Mouse (Mus musculus) T-helper 2 cell (primary cell): ENCODE data around the gene Emsy.

ENCODE experiments used
- in situ Hi-C: fragments of 300-600 bp; cut with MboI, MseI; formaldehyde crosslinking; loops from one replicate; pipeline ENCODE4 v1.15.1; 2025; ENCODE audit warnings: high pct_unique_total_duplicates

The Emsy gene

GRCm38 (mm10) chr7:98670831-98671230 lies 14.2 kb upstream of the Emsy start:
- in situ Hi-C loops, result no loop called here

GRCm38 (mm10) chr7:98667956-98668746 lies 11.6 kb upstream of the Emsy start:
- in situ Hi-C loops, result no loop called here

- in situ Hi-C loops, result no loop called here
Measured at GRCm38 (mm10) chr7:98665726-98666125, 9.1 kb upstream of the Emsy start.

- in situ Hi-C loops, result no loop called here
Measured at GRCm38 (mm10) chr7:98665166-98665565, 8.6 kb upstream of the Emsy start.

GRCm38 (mm10) chr7:98655681-98656530 lies 677 bp downstream of the Emsy start:
- in situ Hi-C loops, result loop anchor here (5.0 kb wide), 1 partner anchor 36 kb away; no protein-coding TSS in a partner anchor

GRCm38 (mm10) chr7:98651651-98652050 lies 4.9 kb downstream of the Emsy start:
- in situ Hi-C loops, result no loop called here

GRCm38 (mm10) chr7:98644238-98644637 lies 12.3 kb downstream of the Emsy start:
- in situ Hi-C loops, result no loop called here

- in situ Hi-C loops, result loop anchor here (5.0 kb wide), 1 partner anchor 39 kb away; no protein-coding TSS in a partner anchor
Measured at GRCm38 (mm10) chr7:98636607-98637006, 20.0 kb downstream of the Emsy start.

- in situ Hi-C loops, result no loop called here
Measured at GRCm38 (mm10) chr7:98633032-98633431, 23.6 kb downstream of the Emsy start.

GRCm38 (mm10) chr7:98629947-98630346 lies 26.6 kb downstream of the Emsy start:
- in situ Hi-C loops, result no loop called here

GRCm38 (mm10) chr7:98617739-98618138 lies 38.8 kb downstream of the Emsy start:
- in situ Hi-C loops, result no loop called here

- in situ Hi-C loops, result no loop called here
Measured at GRCm38 (mm10) chr7:98612936-98613335, 43.6 kb downstream of the Emsy start.

- in situ Hi-C loops, result no loop called here
Measured at GRCm38 (mm10) chr7:98608520-98608919, 48.1 kb downstream of the Emsy start.

- in situ Hi-C loops, result no loop called here
Measured at GRCm38 (mm10) chr7:98607158-98607557, 49.4 kb downstream of the Emsy start.

- in situ Hi-C loops, result no loop called here
Measured at GRCm38 (mm10) chr7:98601715-98602114, 54.9 kb downstream of the Emsy start.

GRCm38 (mm10) chr7:98597402-98597801 lies 59.2 kb downstream of the Emsy start:
- in situ Hi-C loops, result loop anchor here (5.0 kb wide), 1 partner anchor 40 kb away; no protein-coding TSS in a partner anchor

GRCm38 (mm10) chr7:98594731-98595130 lies 61.9 kb downstream of the Emsy start:
- in situ Hi-C loops, result loop anchor here (5.0 kb wide), 1 partner anchor 43 kb away; no protein-coding TSS in a partner anchor

GRCm38 (mm10) chr7:98593276-98593675 lies 63.3 kb downstream of the Emsy start:
- in situ Hi-C loops, result no loop called here

- in situ Hi-C loops, result loop anchor here (5.0 kb wide), 1 partner anchor 98 kb away; no protein-coding TSS in a partner anchor
Measured at GRCm38 (mm10) chr7:98589028-98589427, 67.6 kb downstream of the Emsy start.

- in situ Hi-C loops, result loop anchor here (5.0 kb wide), 1 partner anchor 101 kb away; no protein-coding TSS in a partner anchor
Measured at GRCm38 (mm10) chr7:98586313-98586712, 70.3 kb downstream of the Emsy start.

- in situ Hi-C loops, result loop anchor here (5.0 kb wide), 1 partner anchor 87 kb away; no protein-coding TSS in a partner anchor
Measured at GRCm38 (mm10) chr7:98584555-98584954, 72.0 kb downstream of the Emsy start.

GRCm38 (mm10) chr7:98581266-98581665 lies 75.3 kb downstream of the Emsy start:
- in situ Hi-C loops, result loop anchor here (5.0 kb wide), 1 partner anchor 84 kb away; no protein-coding TSS in a partner anchor
